In the genomic region with DNA sequence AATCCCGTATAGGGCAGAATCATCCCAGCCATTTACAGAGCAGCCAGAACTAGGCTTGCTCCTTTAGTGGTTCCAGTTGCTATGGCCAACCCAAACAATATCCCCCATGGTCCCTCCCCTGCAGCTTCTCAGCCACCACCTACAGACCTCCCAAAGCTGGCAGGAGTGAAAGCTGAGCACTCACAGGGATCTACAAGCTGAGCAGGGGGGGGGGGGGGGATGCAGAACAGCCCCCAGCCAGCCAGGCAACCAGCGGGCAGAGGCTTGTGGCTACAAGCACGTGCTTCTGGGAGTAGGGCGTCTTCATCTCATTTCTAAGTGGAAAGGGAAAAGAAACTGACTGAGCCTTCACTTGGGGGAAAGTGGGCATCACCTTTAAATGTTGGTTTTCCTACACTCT, we compare ENCODE assay signal across 15 mouse cellular contexts. TPM values are rescaled to one million over a fixed set of nuclear protein-coding genes. Genes with fewer than 3 reads are reported as not detected.
A peak's percentile ranks its signal among the peaks of the same experiment; 100 is the strongest.
DNase-seq lines count a peak whose midpoint lies in the region; ATAC-seq and TF ChIP-seq lines count a peak whose summit lies in the region.
"Had no signal": no experiment of that assay in that cellular context is flagged by ENCODE, and none has a peak within 500 bp of the region (broad histone marks: within the 10 kb centered on the region; RNA-seq: fewer than 3 reads in every experiment).

No protein-coding gene starts in this region.

- no peaks in the 10 kb centered on the region for H3K27me3 ChIP-seq in limb, embryonic 15.5 days
- no peaks in the 10 kb centered on the region for H3K27me3 ChIP-seq in limb, embryonic 10.5 days (ENCODE audit: low read depth, poor library complexity, severe bottlenecking)
- no peaks in the 10 kb centered on the region for H3K27me3 ChIP-seq in CH12.LX (replicated peaks)
- H3K27me3 ChIP-seq: midbrain, embryonic 15.5 days; stomach, embryonic 15.5 days had no signal

- in situ Hi-C loops in CH12.LX (cut with MboI; ENCODE audit: low pct_ligation_motif_present, low pct_unique_long_range_greater_than_20kb, low sequenced_read_pairs), result no loop called here

- no peak for DNase-seq in limb, embryonic 10.5 days (ENCODE audit: low spot score)
- peak; percentile 62 for DNase-seq in 416B (ENCODE audit: low read depth)
- DNase-seq in CH12.LX (ENCODE audit: extremely low read depth), result no peak
- peak; percentile 43 for DNase-seq in induced T-regulatory cell, adult 2 months (ENCODE audit: low read depth)
- DNase-seq in right cerebral cortex, postnatal 4 days, result no peak
- no peak for DNase-seq in kidney, adult 11 months
- DNase-seq: adrenal gland, adult 8-10 months; heart, adult 18-20 months; heart, postnatal 14 days; thymus, postnatal 4 days had no signal

- 0 out of 2 replicates have a peak overlapping the region, but pooled peaks have one; percentile 24 for H3K4me2 ChIP-seq in limb, embryonic 15.5 days
- peak overlapping the region; percentile 85 for H3K4me2 ChIP-seq in CH12.LX (ENCODE audit: insufficient read depth, low read depth, poor library complexity, severe bottlenecking)
- H3K4me2 ChIP-seq: midbrain, embryonic 15.5 days; stomach, embryonic 15.5 days had no signal

- H3K9me3 ChIP-seq in limb, embryonic 15.5 days, result no peaks in the 10 kb centered on the region
- H3K9me3 ChIP-seq in limb, embryonic 10.5 days (replicated peaks), result no peaks in the 10 kb centered on the region
- no peaks in the 10 kb centered on the region for H3K9me3 ChIP-seq in CH12.LX (replicated peaks; ENCODE audit: low read length)
- H3K9me3 ChIP-seq: midbrain, embryonic 15.5 days; stomach, embryonic 15.5 days had no signal

- 29% methylated on average over 4 of the region's 4 CpGs for WGBS in limb, embryonic 15.5 days
- 50% methylated on average over 4 of the region's 4 CpGs for WGBS in limb, embryonic 10.5 days

- H3K79me2 ChIP-seq in CH12.LX (replicated peaks; ENCODE audit: control insufficient read depth, extremely low read depth, insufficient read depth, poor library complexity, severe bottlenecking), result peaks cover 41% of the 10 kb centered on the region

- ATAC-seq in limb, embryonic 15.5 days (ENCODE audit: insufficient number of reproducible peaks, low FRiP score, low TSS enrichment, low read depth), result no peak
- ATAC-seq: lung, postnatal 0 days; midbrain, embryonic 15.5 days had no signal

- dilution Hi-C loops in CH12.LX (cut with MboI; ENCODE audit: extremely low pct_ligation_motif_present, extremely low pct_unique_long_range_greater_than_20kb, low sequenced_read_pairs), result no loop called here

- no peak overlapping the region; the same call in 1 of the 2 replicates for H3K27ac ChIP-seq in limb, embryonic 15.5 days
- no peak overlapping the region for H3K27ac ChIP-seq in limb, embryonic 10.5 days
- peak overlapping the region; percentile 31 for H3K27ac ChIP-seq in CH12.LX (ENCODE audit: insufficient read depth, low read depth)
- H3K27ac ChIP-seq: stomach, embryonic 15.5 days had no signal

- TF ChIP-seq EP300 in CH12.LX (IDR thresholded peaks at IDR 0.05; ENCODE audit: low read length), result no peak; the same call in 1 of the 2 replicates

- no peaks in the 10 kb centered on the region for H3K36me3 ChIP-seq in limb, embryonic 15.5 days
- no peaks in the 10 kb centered on the region for H3K36me3 ChIP-seq in limb, embryonic 10.5 days
- H3K36me3 ChIP-seq in CH12.LX (replicated peaks in 1 of 2; ENCODE audit: control insufficient read depth in 1 of 2, insufficient read depth in 1 of 2, low read length in 1 of 2), result peaks cover 3 to 31% of the 10 kb centered on the region in 2 experiments
- H3K36me3 ChIP-seq: midbrain, embryonic 15.5 days; stomach, embryonic 15.5 days had no signal

- H3K4me3 ChIP-seq in limb, embryonic 15.5 days, result no peak overlapping the region
- no peak overlapping the region for H3K4me3 ChIP-seq in limb, embryonic 10.5 days
- H3K4me3 ChIP-seq in CH12.LX (replicated peaks in 1 of 3; ENCODE audit: low read depth in 2 of 3, low read length in 2 of 3, poor library complexity in 1 of 3), result no peak overlapping the region
- H3K4me3 ChIP-seq: erythroblast, embryonic 14.5 days; midbrain, embryonic 15.5 days; stomach, embryonic 15.5 days had no signal

- no peak for TF ChIP-seq RAD21 in CH12.LX (IDR thresholded peaks at IDR 0.05; ENCODE audit: low read depth, low read length)

- no peak; the same call in 1 of the 2 replicates for TF ChIP-seq POLR2A in CH12.LX (IDR thresholded peaks at IDR 0.05; ENCODE audit: low read depth, low read length)

- H3K4me1 ChIP-seq in limb, embryonic 15.5 days, result peaks cover 19% of the 10 kb centered on the region
- peaks cover 15% of the 10 kb centered on the region for H3K4me1 ChIP-seq in limb, embryonic 10.5 days
- H3K4me1 ChIP-seq in CH12.LX (ENCODE audit: control insufficient read depth in 1 of 2, insufficient read depth in 2 of 2), result peaks cover 35 to 83% of the 10 kb centered on the region in 2 experiments

- no peak for TF ChIP-seq CTCF in CH12.LX (conservative IDR thresholded peaks at IDR 0.05 in 1 of 2, IDR thresholded peaks at IDR 0.05 in 1 of 2; ENCODE audit: low read depth in 2 of 2, low read length in 2 of 2)

- H3K9ac ChIP-seq in limb, embryonic 15.5 days, result no peak overlapping the region
- peak overlapping the region; percentile 19; the same call in 1 of the 2 replicates for H3K9ac ChIP-seq in CH12.LX (ENCODE audit: insufficient read depth, low read depth)
- H3K9ac ChIP-seq: midbrain, embryonic 15.5 days; stomach, embryonic 15.5 days had no signal

TF ChIP-seq in CH12.LX, 34 proteins besides CTCF, POLR2A, EP300 and RAD21:
- TF ChIP-seq MAZ (IDR thresholded peaks at IDR 0.05; ENCODE audit: low read depth, low read length) (no peak), BHLHE40 (IDR thresholded peaks at IDR 0.05; ENCODE audit: low read depth, low read length) (peak; percentile 89), MAX (IDR thresholded peaks at IDR 0.05; ENCODE audit: low read length) (peak; percentile 76), MYC (IDR thresholded peaks at IDR 0.05; ENCODE audit: low read depth, low read length) (peak; percentile 52; the same call in 1 of the 2 replicates)

RNA-seq across cellular contexts. Expression of a gene that starts 59.9 kb away (rescaled TPM):
- polyA plus RNA-seq in limb, embryonic 15.5 days (2015; fragmentation: Nextera tagmentation; extraction: Ambion mirVana), result 5.4 and 6.4 TPM in 2 replicates
- 1.0 and 1.4 TPM in 2 replicates for polyA plus RNA-seq in limb, embryonic 10.5 days (2016; fragmentation: Nextera tagmentation; extraction: Ambion mirVana)
- total RNA-seq in CH12.LX (2012; rRNA removed) (13.1 and 13.6 TPM in 2 replicates), CH12.LX (2014; rRNA removed) (8.0 and 8.2 TPM in 2 replicates)
- polyA plus RNA-seq in CH12.LX (2012; ENCODE audit: insufficient read length, low read depth), result 9.3 and 9.7 TPM in 2 replicates

Comparison
In these comparisons a context has a peak if more than half of its experiments do, and no peak if none do; other contexts are left out.
1. DNase-seq: peak in 416B (single experiment) and induced T-regulatory cell, adult 2 months (single experiment); none in limb, embryonic 10.5 days (single experiment), CH12.LX (single experiment), right cerebral cortex, postnatal 4 days (single experiment) and kidney, adult 11 months (single experiment).